Mouse (Mus musculus) testis, adult 2 months (tissue): ENCODE measurements around the gene Cat.

Source experiments
- CTCF ChIP-seq: fragments of 200-500 bp; IDR thresholded peaks from 2 replicates; pipeline ENCODE4 v1.5.1; 2012; ENCODE audit warnings: low read depth, mild to moderate bottlenecking, inconsistent platforms, low read length, moderate library complexity; ENCODE audit not compliant: control insufficient read depth, insufficient read depth, insufficient replicate concordance
- POLR2A ChIP-seq: fragments of 200-500 bp; IDR thresholded peaks from 2 replicates; pipeline ENCODE4 v1.6.1; 2012; ENCODE audit warnings: low read depth, mild to moderate bottlenecking, inconsistent platforms, low read length, moderate library complexity; ENCODE audit not compliant: control insufficient read depth

DNA sequence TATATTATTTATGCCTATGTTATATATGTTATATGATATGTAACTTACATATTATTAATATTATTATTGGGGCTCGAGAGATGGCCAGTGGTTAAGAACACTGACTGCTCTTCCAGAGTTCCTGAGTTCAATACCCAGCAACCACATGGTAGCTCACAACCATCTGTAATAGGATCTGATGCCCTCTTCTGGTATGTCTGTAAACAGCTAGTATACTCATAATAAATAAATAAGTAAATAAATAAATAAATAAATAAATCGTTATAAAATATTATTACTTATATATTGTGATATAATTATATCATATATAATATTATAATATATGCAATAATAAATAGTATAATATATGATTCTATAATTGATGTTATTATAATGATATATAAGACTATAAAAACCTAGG, 8.8 kb downstream of the Cat start:
- TF ChIP-seq CTCF, result no peak
- no peak for TF ChIP-seq POLR2A
